Mouse (Mus musculus) urinary bladder, postnatal 4 days (tissue): ENCODE data around the gene Car5a.

Source experiments
- DNase-seq, 2 experiments: peaks; one replicate each; pipeline ENCODE4 v3.0.0; 2021 to 2022; ENCODE audit warnings: low spot score in 2 of 2

Car5a gene

DNA sequence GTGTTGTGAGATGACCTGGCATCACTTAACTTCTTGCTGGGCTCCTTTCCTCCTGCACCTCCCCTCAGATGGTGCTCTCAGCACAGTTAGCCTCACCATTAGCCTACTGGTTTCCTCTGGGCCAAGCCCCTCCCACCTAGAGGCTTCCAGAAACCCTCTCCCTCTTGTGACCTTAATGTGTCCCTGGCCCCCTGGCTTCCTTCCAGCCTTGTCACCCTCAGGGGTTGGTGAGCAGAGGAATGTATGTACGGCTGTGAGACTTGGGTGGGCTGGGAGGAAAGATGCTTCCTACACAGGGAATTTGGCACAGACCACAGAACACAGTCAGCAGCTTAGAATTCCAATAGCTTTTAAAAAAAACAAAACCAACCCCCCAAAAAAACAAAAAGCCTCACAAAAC lies 63.9 kb downstream of the Car5a start:
- DNase-seq, result peak in 1 of 2 experiments; percentile 51

DNA sequence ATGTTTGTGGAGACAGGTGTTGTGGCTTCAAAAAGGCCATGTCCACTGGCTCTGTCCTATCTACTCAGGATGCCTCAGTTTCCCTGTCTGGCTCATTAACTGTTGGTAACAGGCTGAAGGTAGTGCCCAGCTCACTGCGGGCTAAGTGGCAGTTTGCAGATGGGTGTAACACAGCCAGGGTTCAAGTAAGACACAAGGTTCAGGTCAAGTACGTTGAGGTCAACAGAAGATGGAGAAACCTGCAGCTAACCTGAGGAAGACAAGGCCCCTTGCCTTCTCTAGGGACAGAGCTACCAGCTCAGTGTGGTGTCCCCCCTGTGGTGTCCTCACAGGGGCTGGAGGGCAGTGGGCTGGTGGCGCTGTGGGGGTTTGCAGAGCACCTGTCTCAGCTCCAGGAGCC lies 65.0 kb downstream of the Car5a start:
- no peak for DNase-seq

DNA sequence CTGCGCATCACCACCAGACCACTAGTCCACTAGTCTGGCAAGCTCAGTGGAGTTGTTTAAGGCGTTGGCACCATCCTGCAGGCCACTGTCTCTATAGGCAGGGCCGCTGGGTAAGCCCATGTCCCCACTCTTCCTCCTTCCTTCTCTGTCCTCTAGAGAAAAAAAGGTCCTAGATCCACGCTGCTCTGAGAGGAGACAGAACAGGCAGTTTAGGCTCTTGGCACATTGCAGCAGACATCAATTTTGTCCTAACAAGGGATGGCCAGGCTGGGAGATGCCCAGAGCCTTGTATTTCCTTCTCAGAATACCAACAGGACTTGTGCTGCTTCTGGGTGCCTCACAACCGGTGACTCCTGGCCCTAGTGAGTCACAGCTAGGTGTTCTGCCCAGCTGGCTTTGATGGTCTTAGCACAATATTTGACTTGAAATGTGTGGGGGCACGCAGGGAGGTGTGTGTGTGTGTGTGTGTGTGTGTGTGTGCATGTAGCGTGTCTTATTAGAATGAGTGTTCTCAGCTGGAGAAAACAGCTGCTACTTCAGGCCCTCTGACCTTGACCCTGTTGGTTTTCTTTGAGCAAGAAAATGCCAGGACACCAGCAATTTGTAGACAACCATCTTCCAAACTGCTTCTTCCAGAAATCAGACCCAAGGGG lies 66.8 kb downstream of the Car5a start:
- DNase-seq, result no peak

DNA sequence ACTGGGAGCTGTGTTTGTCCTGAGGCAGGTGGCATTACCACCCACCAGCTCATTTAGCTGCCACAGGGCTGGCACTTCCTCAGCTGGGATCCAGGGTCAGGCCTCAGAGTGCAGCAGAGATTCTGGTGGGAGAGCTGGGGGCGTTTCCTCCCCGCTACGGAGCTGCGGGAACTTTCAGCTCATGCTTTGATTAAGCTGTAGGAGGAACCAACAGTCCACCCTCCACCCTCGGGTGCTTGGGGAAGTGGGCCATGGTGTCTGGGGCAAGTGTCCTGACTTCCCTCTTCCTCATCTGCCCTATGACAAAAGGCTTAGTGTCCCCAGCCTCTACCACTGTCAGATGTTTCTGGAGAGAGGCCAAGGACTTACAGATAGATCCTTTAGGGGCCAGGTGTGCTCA lies 67.5 kb downstream of the Car5a start:
- no peak for DNase-seq

DNA sequence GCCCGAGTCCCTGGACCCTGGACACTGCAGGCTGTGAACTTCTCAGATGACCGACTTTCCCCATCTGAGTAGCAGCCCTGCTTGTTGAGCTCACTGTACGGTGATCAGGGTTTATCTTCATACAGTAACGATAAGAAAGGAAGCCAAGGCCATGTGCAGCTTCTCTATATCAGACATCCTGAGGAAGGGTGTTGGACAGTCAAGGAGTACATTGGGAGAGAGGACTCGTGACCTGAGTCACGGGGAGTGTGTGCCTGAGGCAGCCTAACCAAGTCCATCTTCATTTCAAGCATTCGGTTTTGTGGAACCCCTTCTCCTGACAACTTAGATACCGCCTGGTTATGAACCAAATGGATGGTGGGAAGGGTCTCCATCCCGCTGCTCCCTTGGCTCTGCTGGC lies 69.2 kb downstream of the Car5a start:
- no peak for DNase-seq

DNA sequence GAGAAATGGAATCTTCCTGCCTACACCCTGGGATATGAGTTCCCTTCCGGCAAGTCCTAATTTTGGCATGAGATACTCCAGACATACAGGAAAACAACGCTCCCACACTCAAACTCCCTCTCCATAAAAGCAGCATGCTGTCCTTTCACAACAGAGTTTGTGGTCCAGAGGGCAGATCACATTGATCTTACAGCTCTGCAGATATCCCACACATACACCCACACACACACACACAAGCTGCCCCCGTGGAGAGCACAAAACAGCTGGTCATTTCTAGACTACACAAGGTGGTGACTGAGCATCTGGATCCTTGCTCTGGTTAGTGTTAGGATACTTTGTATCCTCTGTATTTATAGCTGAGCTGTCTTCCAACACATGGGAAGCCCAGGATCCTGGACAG lies 69.7 kb downstream of the Car5a start:
- no peak for DNase-seq

DNA sequence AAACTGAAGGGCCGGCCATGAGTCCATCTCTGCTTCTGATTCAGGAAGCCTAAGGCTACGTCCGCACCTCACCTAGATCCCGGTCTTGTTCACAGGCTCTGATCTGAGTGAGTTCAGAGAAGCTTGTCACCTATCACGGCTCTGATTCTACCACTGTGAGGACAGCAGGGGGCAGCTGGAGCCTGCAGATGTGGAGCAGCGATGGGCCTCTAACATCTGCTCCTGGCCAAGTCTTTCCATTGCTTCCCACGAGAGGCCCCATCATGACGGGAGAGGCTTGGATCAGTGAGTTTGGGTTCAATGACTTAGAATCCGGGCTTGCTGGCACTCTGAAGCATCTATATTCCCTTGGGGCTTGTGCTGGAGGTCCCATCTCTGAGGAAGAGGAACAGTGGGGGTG lies 70.7 kb downstream of the Car5a start:
- peak; percentile 64 to 69 for DNase-seq

DNA sequence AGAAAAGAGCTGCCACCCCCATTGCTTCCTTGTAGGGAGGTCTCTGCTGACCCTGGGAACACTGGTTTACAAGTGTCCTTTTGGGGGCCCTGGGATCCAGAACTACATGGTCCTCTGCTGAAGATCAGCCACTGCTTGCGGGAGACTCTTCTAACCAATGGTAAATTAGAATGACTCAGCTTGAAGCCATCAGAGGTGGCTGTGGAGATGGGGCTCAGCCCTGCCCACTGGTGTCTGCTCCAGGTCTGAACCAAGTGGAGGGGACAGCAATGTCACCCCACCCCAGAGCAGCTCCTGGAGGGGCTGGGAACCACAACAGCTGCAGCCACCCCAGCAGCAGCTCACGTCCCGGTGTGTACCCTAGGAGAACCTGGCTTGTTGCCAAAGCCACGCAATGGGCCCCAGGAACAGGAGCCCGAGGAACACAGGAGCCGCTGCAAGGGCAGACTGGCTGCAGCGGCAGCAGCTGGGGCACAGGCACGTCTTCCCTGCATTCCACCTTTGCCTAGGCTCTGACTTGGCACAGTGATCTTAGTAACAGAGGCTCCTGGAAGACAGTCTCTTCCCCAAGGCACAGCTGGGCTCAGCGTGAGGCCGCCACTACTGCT lies 72.8 kb downstream of the Car5a start:
- no peak for DNase-seq

DNA sequence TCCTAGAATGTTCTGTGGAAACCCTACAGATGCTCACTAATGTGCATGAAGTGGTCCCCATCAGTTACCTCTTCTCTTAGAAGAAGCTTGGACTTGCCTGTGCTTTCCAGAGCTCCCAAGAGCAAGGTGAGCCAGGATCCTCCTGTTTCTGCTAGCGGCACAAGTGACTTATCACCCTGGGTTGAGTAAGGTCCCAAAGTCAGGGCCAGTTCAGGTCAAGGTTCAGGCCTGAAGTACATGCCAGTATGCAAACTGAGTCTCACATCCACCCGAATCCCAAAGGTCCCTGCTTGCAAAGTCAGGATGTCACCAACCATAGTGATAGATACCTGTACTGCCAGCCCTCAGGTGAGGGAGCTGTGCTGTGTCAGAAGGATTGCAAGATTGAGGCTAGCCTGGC lies 74.5 kb downstream of the Car5a start:
- DNase-seq, result no peak

DNA sequence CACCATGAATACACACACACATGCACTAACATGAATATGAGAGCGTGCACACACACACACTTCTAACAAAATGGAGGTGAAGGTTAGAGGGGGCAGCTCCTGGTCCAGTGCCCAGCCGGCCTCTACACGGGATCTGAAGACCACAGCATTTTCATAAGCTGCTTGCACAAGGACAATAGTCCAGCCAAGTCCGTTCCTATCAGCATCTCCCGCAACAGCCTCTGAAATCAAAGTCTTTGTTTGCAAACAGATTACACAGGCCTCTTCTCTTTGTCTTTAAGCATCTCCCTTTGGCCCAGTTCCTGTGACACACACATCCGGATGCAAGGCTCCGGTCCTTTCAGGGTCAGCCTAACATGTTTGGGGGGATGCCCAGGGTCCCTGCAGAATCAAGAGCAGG lies 75.8 kb downstream of the Car5a start:
- no peak for DNase-seq

DNA sequence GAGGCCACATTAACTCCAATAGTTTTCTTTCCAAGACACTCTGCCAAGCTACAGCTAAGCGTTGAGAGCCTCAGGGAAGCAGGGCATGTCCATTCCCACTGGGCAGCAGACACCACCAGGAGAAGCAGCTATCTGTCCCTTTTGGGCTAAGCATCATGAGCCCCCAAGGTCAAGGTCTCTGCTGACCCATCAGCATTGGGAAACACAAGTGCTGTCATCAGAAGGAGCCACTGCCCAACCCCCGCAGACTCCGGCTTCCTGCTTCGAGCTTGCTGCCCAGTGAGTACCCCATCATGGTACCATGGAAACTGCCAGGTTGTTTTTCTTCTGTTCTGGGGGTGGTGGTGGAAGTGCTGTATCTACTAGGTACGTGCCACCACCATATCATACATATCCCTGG lies 76.5 kb downstream of the Car5a start:
- no peak for DNase-seq
